Mouse (Mus musculus) layer of hippocampus, adult 8-10 months (tissue): ENCODE results near the gene Paip2b. TPM values are rescaled to one million over a fixed set of nuclear protein-coding genes. Genes with fewer than 3 reads are reported as not detected.

ENCODE experiments used
- total RNA-seq, 4 experiments: library from RNA; stranded (reverse); gene quantifications; 2 replicates each; pipeline ENCODE4 v1.2.4; 2022

Gene Paip2b
- total RNA-seq, 4 experiments from 2014 or later = 43.0 to 66.4 (median 57.0) TPM

Other genes with a start within 250 kb of the Paip2b start
- gene Clec4f, start 175.6 kb downstream of the Paip2b start, total RNA-seq = not detected
- gene Cd207, start 153.9 kb downstream of the Paip2b start, total RNA-seq = not detected
- gene Vax2, start 120.5 kb downstream of the Paip2b start, total RNA-seq = not detected
- under 1 TPM in 3 of 4 experiments, not detected in 1; 0.22 to 0.82 (median 0.29) TPM for gene Atp6v1b1, start 88.8 kb downstream of the Paip2b start, total RNA-seq
- gene Ankrd53, start 69.1 kb downstream of the Paip2b start, total RNA-seq = not detected
- gene Tex261, start 55.9 kb downstream of the Paip2b start, total RNA-seq = 10 to 100 TPM; 48.3 to 59.3 (median 53.5) TPM
- gene Nagk, start 36.8 kb downstream of the Paip2b start, total RNA-seq = 10 to 100 TPM; 45.1 to 56.5 (median 51.3) TPM
- gene Zfp638, start 35.4 kb upstream of the Paip2b start, total RNA-seq = 100 to 1,000 TPM; 115 to 150 (median 133) TPM
- gene Dysf, start 176.8 kb upstream of the Paip2b start, total RNA-seq = 1 to 10 TPM; 1.2 to 3.5 (median 2.7) TPM